8 mouse cellular contexts compared by ENCODE assay signal in genomic region chr3:87886004-87886365, GRCm38 (mm10). TPM values are rescaled to one million over a fixed set of nuclear protein-coding genes. Genes with fewer than 3 reads are reported as not detected.
DNase-seq lines count a peak whose midpoint lies in the region; ATAC-seq and TF ChIP-seq lines count a peak whose summit lies in the region.

No protein-coding gene starts in this region.

- H3K27me3 ChIP-seq in heart, embryonic 12.5 days (replicated peaks), result no peaks in the 10 kb centered on the region
- no peaks in the 10 kb centered on the region for H3K27me3 ChIP-seq in hindbrain, embryonic 11.5 days (ENCODE audit: control insufficient read depth, insufficient read depth, low read length)
- no peaks in the 10 kb centered on the region for H3K27me3 ChIP-seq in liver, postnatal 0 days (ENCODE audit: insufficient read depth, low read length)
- no peaks in the 10 kb centered on the region for H3K27me3 ChIP-seq in stomach, embryonic 14.5 days (ENCODE audit: control insufficient read depth, insufficient read depth, low read length)

- ATAC-seq in heart, embryonic 12.5 days (ENCODE audit: insufficient number of reproducible peaks, low FRiP score), result no peak
- ATAC-seq in hindbrain, embryonic 11.5 days (ENCODE audit: low FRiP score), result no peak; the same call in 1 of the 2 replicates
- no peak for ATAC-seq in liver, postnatal 0 days
- no peak for ATAC-seq in stomach, embryonic 14.5 days (ENCODE audit: insufficient number of reproducible peaks, insufficient read depth, low FRiP score, low read depth)
- no peak for ATAC-seq in CD4-positive, CD25-positive, alpha-beta regulatory T cell, adult 4 months

- peaks cover 20% of the 10 kb centered on the region for H3K4me1 ChIP-seq in heart, embryonic 12.5 days (replicated peaks)
- peaks cover 6% of the 10 kb centered on the region for H3K4me1 ChIP-seq in hindbrain, embryonic 11.5 days (replicated peaks; ENCODE audit: control insufficient read depth, insufficient read depth, low read length)
- H3K4me1 ChIP-seq in liver, postnatal 0 days (ENCODE audit: insufficient read depth), result peaks cover 19% of the 10 kb centered on the region
- H3K4me1 ChIP-seq in stomach, embryonic 14.5 days (ENCODE audit: control insufficient read depth, insufficient read depth, low read length), result peaks cover 15% of the 10 kb centered on the region

- WGBS in heart, embryonic 12.5 days, result 6% methylated on average over 10 of the region's 10 CpGs
- WGBS in hindbrain, embryonic 11.5 days, result 11% methylated on average over 10 of the region's 10 CpGs
- WGBS in liver, postnatal 0 days (ENCODE audit: insufficient replicate concordance), result 8% methylated on average over 10 of the region's 10 CpGs
- 16% methylated on average over 10 of the region's 10 CpGs for WGBS in stomach, embryonic 14.5 days

- no peak for TF ChIP-seq EP300 in liver, postnatal 0 days (IDR thresholded peaks at IDR 0.05; ENCODE audit: low read depth)

- peaks cover 6% of the 10 kb centered on the region for H3K9me3 ChIP-seq in heart, embryonic 12.5 days (replicated peaks)
- H3K9me3 ChIP-seq in hindbrain, embryonic 11.5 days (ENCODE audit: control insufficient read depth, low read length), result no peaks in the 10 kb centered on the region
- no peaks in the 10 kb centered on the region; the same call in 1 of the 2 replicates for H3K9me3 ChIP-seq in liver, postnatal 0 days (ENCODE audit: low read length)
- H3K9me3 ChIP-seq in stomach, embryonic 14.5 days (ENCODE audit: control insufficient read depth, low read depth, low read length), result no peaks in the 10 kb centered on the region

- H3K4me3 ChIP-seq in heart, embryonic 12.5 days, result peak overlapping the region; percentile 95
- H3K4me3 ChIP-seq in hindbrain, embryonic 11.5 days (ENCODE audit: low read depth, low read length), result peak overlapping the region; percentile 95
- H3K4me3 ChIP-seq in liver, postnatal 0 days (ENCODE audit: low read depth, low read length), result peak overlapping the region; percentile 91
- H3K4me3 ChIP-seq in stomach, embryonic 14.5 days (ENCODE audit: low read depth, low read length), result peak overlapping the region; percentile 100

- no peak overlapping the region; the same call in 1 of the 2 replicates for H3K9ac ChIP-seq in heart, embryonic 12.5 days
- H3K9ac ChIP-seq in hindbrain, embryonic 11.5 days (ENCODE audit: low read depth, low read length), result peak overlapping the region; percentile 34; the same call in 1 of the 2 replicates
- H3K9ac ChIP-seq in liver, postnatal 0 days (replicated peaks), result peak overlapping the region; percentile 56
- H3K9ac ChIP-seq in stomach, embryonic 14.5 days (replicated peaks; ENCODE audit: low read depth, low read length), result no peak overlapping the region

- no peak for TF ChIP-seq CTCF in liver, postnatal 0 days (IDR thresholded peaks at IDR 0.05; ENCODE audit: low read depth)

- no peak overlapping the region for H3K27ac ChIP-seq in heart, embryonic 12.5 days (ENCODE audit: poor library complexity, severe bottlenecking)
- H3K27ac ChIP-seq in hindbrain, embryonic 11.5 days (ENCODE audit: low read depth, low read length), result no peak overlapping the region
- peak overlapping the region; percentile 58; the same call in 1 of the 2 replicates for H3K27ac ChIP-seq in liver, postnatal 0 days (ENCODE audit: low read depth)
- no peak overlapping the region for H3K27ac ChIP-seq in stomach, embryonic 14.5 days (ENCODE audit: low read length)

- H3K36me3 ChIP-seq in heart, embryonic 12.5 days, result peaks cover 12% of the 10 kb centered on the region
- no peaks in the 10 kb centered on the region for H3K36me3 ChIP-seq in hindbrain, embryonic 11.5 days (ENCODE audit: control insufficient read depth, insufficient read depth, low read length)
- H3K36me3 ChIP-seq in liver, postnatal 0 days (replicated peaks; ENCODE audit: insufficient read depth, low read length), result no peaks in the 10 kb centered on the region
- H3K36me3 ChIP-seq in stomach, embryonic 14.5 days (ENCODE audit: control insufficient read depth, insufficient read depth, low read length), result no peaks in the 10 kb centered on the region; the same call in 1 of the 2 replicates

- peak overlapping the region; percentile 57 for H3K4me2 ChIP-seq in heart, embryonic 12.5 days
- H3K4me2 ChIP-seq in hindbrain, embryonic 11.5 days (replicated peaks; ENCODE audit: low read depth, low read length), result peak overlapping the region; percentile 35
- H3K4me2 ChIP-seq in liver, postnatal 0 days (ENCODE audit: low read depth, low read length), result peak overlapping the region; percentile 81
- H3K4me2 ChIP-seq in stomach, embryonic 14.5 days (replicated peaks; ENCODE audit: low read depth, low read length), result peak overlapping the region; percentile 39

- DNase-seq in heart, adult 11 months, result no peak
- DNase-seq in urinary bladder, postnatal 25 days (ENCODE audit: low spot score), result peak; percentile 22
- no peak for DNase-seq in urinary bladder, adult 2 months (ENCODE audit: low spot score)
- no peak for DNase-seq in hindbrain, embryonic 11.5 days (ENCODE audit: low spot score)
- DNase-seq in liver, postnatal 0 days, result peak; percentile 44

RNA-seq across cellular contexts. Expression of gene Prcc, which starts 0.6 kb away (rescaled TPM):
- polyA plus RNA-seq in heart, embryonic 12.5 days (2016; fragmentation: Nextera tagmentation; extraction: Ambion mirVana), result 11.2 and 11.5 TPM in 2 replicates
- polyA plus RNA-seq in urinary bladder, adult 2 months (2012; rRNA removed), result 26.2 and 30.0 TPM in 2 replicates
- polyA plus RNA-seq in hindbrain, embryonic 11.5 days (2014; fragmentation: Nextera tagmentation; extraction: Ambion mirVana), result 17.6 and 18.6 TPM in 2 replicates
- polyA plus RNA-seq in liver, postnatal 0 days (2015; fragmentation: Nextera tagmentation; extraction: Ambion mirVana), result 4.4 and 4.5 TPM in 2 replicates
- 12.9 and 14.1 TPM in 2 replicates for polyA plus RNA-seq in stomach, embryonic 14.5 days (2014; fragmentation: Nextera tagmentation; extraction: Ambion mirVana)
- polyA plus RNA-seq in CD4-positive, CD25-positive, alpha-beta regulatory T cell, adult 4 months (2017; shearing (Covaris generic)), result 1 to 10 TPM; 3.8 to 6.0 TPM

RNA-seq across cellular contexts. Expression of gene Hdgf, which starts 20.1 kb away (rescaled TPM):
- polyA plus RNA-seq in heart, embryonic 12.5 days (2016; fragmentation: Nextera tagmentation; extraction: Ambion mirVana), result 175 and 177 TPM in 2 replicates
- 151 and 152 TPM in 2 replicates for polyA plus RNA-seq in urinary bladder, adult 2 months (2012; rRNA removed)
- polyA plus RNA-seq in hindbrain, embryonic 11.5 days (2014; fragmentation: Nextera tagmentation; extraction: Ambion mirVana), result 202 and 246 TPM in 2 replicates
- polyA plus RNA-seq in liver, postnatal 0 days (2015; fragmentation: Nextera tagmentation; extraction: Ambion mirVana), result 116 and 123 TPM in 2 replicates
- polyA plus RNA-seq in stomach, embryonic 14.5 days (2014; fragmentation: Nextera tagmentation; extraction: Ambion mirVana), result 119 and 135 TPM in 2 replicates
- polyA plus RNA-seq in CD4-positive, CD25-positive, alpha-beta regulatory T cell, adult 4 months (2017; shearing (Covaris generic)), result 10 to 100 TPM; 36.0 to 43.7 TPM

RNA-seq across cellular contexts. Expression of gene Mrpl24, which starts 33.3 kb away (rescaled TPM):
- polyA plus RNA-seq in heart, embryonic 12.5 days (2016; fragmentation: Nextera tagmentation; extraction: Ambion mirVana), result 62.9 and 65.2 TPM in 2 replicates
- 120 and 132 TPM in 2 replicates for polyA plus RNA-seq in urinary bladder, adult 2 months (2012; rRNA removed)
- 78.4 and 83.6 TPM in 2 replicates for polyA plus RNA-seq in hindbrain, embryonic 11.5 days (2014; fragmentation: Nextera tagmentation; extraction: Ambion mirVana)
- 50.3 and 54.1 TPM in 2 replicates for polyA plus RNA-seq in liver, postnatal 0 days (2015; fragmentation: Nextera tagmentation; extraction: Ambion mirVana)
- 73.5 and 75.5 TPM in 2 replicates for polyA plus RNA-seq in stomach, embryonic 14.5 days (2014; fragmentation: Nextera tagmentation; extraction: Ambion mirVana)
- polyA plus RNA-seq in CD4-positive, CD25-positive, alpha-beta regulatory T cell, adult 4 months (2017; shearing (Covaris generic)), result 100 to 1,000 TPM; 169 TPM

RNA-seq across cellular contexts. Expression of gene Sh2d2a, which starts 39.4 kb away (rescaled TPM):
- 0.15 TPM in 1 of 2 replicates, not detected in the other for polyA plus RNA-seq in heart, embryonic 12.5 days (2016; fragmentation: Nextera tagmentation; extraction: Ambion mirVana)
- polyA plus RNA-seq in urinary bladder, adult 2 months (2012; rRNA removed), result 0.65 and 0.87 TPM in 2 replicates
- polyA plus RNA-seq in hindbrain, embryonic 11.5 days (2014; fragmentation: Nextera tagmentation; extraction: Ambion mirVana), result not detected in 2 replicates
- 0.74 and 0.75 TPM in 2 replicates for polyA plus RNA-seq in liver, postnatal 0 days (2015; fragmentation: Nextera tagmentation; extraction: Ambion mirVana)
- 0.17 TPM in 1 of 2 replicates, not detected in the other for polyA plus RNA-seq in stomach, embryonic 14.5 days (2014; fragmentation: Nextera tagmentation; extraction: Ambion mirVana)
- 100 to 1,000 TPM; 213 to 324 TPM for polyA plus RNA-seq in CD4-positive, CD25-positive, alpha-beta regulatory T cell, adult 4 months (2017; shearing (Covaris generic))

RNA-seq across cellular contexts. Expression of gene Isg20l2, which starts 44.1 kb away (rescaled TPM):
- 36.4 and 38.3 TPM in 2 replicates for polyA plus RNA-seq in heart, embryonic 12.5 days (2016; fragmentation: Nextera tagmentation; extraction: Ambion mirVana)
- polyA plus RNA-seq in urinary bladder, adult 2 months (2012; rRNA removed), result 22.8 and 24.0 TPM in 2 replicates
- 42.5 and 55.2 TPM in 2 replicates for polyA plus RNA-seq in hindbrain, embryonic 11.5 days (2014; fragmentation: Nextera tagmentation; extraction: Ambion mirVana)
- 12.3 and 13.2 TPM in 2 replicates for polyA plus RNA-seq in liver, postnatal 0 days (2015; fragmentation: Nextera tagmentation; extraction: Ambion mirVana)
- 31.9 and 35.4 TPM in 2 replicates for polyA plus RNA-seq in stomach, embryonic 14.5 days (2014; fragmentation: Nextera tagmentation; extraction: Ambion mirVana)
- 10 to 100 TPM in 1 of 2 experiments, 1 to 10 TPM in 1; 8.5 to 15.1 TPM for polyA plus RNA-seq in CD4-positive, CD25-positive, alpha-beta regulatory T cell, adult 4 months (2017; shearing (Covaris generic))

Comparison
In these comparisons a context has a peak if more than half of its experiments do, and no peak if none do; other contexts are left out.
1. DNase-seq: peak in urinary bladder, postnatal 25 days (single experiment) and liver, postnatal 0 days (single experiment); none in heart, adult 11 months (single experiment), urinary bladder, adult 2 months (single experiment) and hindbrain, embryonic 11.5 days (single experiment).
2. H3K9ac ChIP-seq: peak in hindbrain, embryonic 11.5 days (single experiment) and liver, postnatal 0 days (single experiment); none in heart, embryonic 12.5 days (single experiment) and stomach, embryonic 14.5 days (single experiment).
3. Peak in every context shown above with its lines, with median percentiles within 50 percentile points of each other: H3K4me2 ChIP-seq and H3K4me3 ChIP-seq.